Mouse (Mus musculus): ENCODE data around the gene Rplp0. TPM values are rescaled to one million over a fixed set of nuclear protein-coding genes. Genes with fewer than 3 reads are reported as not detected.
"Not testable (repeated sequence)": the region's sequence is repeated elsewhere in the genome, so short reads cannot be mapped to it uniquely, and the experiment has no call there.

Rplp0 gene
- polyA plus RNA-seq, 1 experiment from 2014 or later: 1,437 TPM

DNA sequence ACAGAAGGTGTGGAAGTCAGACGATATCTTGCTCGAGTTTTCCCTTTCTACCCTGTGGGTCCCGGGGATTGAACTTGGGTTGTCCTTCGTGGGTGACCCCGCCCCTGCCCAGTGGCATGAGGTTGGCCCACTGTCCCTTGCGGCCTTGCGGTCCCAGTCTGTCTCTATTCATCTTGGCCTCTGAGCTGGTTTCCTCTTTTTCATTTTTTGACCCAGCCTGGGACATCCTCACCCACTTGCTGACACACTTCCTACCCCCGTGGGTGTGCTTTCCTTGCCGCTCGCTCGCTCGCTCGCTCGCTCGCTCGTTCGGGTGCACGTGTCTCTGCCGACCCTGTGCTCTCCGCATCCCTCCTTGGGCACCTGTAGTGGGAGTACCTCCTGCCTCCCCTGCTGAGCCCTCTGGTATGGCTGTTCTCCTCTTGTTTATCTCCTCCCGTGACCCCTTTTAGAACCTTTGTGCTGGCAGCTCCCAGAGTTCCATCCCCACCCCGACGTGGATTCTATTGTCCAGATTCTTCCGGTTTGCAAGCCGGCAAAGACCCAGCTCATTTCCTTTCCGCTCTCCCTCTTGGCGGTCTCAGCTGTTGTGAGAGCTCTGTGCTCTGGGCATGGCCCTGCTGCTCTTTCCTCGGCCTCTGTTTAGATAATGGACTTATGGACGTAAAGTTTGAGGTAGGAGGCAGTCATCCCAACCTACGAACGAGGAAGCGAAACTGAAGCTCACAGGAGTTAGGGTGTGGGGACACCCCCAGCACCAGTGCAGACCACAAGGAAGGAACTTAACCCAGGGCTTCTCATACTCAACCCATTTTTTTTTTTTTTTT, 43.0 kb upstream of the Rplp0 start:
- H3K27me3 ChIP-seq (ENCODE audit: control insufficient read depth, insufficient read depth, low read length): no peaks in the 10 kb centered on the region
- no peak for ATAC-seq (replicated peaks; ENCODE audit: insufficient number of reproducible peaks, low FRiP score, low TSS enrichment, low read depth)
- H3K9ac ChIP-seq (replicated peaks; ENCODE audit: low read length): no peak overlapping the region
- no peak for DNase-seq (ENCODE audit: low spot score)
- H3K9me3 ChIP-seq (replicated peaks; ENCODE audit: control insufficient read depth, low read length): no peaks in the 10 kb centered on the region
- no peak overlapping the region for H3K27ac ChIP-seq (replicated peaks; ENCODE audit: low read depth, low read length)
- no peak overlapping the region for H3K4me3 ChIP-seq (ENCODE audit: low read depth, low read length)
- peaks cover 9% of the 10 kb centered on the region for H3K4me1 ChIP-seq (ENCODE audit: control insufficient read depth, insufficient read depth, low read length)
- 84% methylated on average over 32 of the region's 32 CpGs for WGBS
- H3K4me2 ChIP-seq (ENCODE audit: low read depth, low read length): no peak overlapping the region
- no peaks in the 10 kb centered on the region for H3K36me3 ChIP-seq (replicated peaks; ENCODE audit: control insufficient read depth, insufficient read depth, low read depth, low read length)

DNA sequence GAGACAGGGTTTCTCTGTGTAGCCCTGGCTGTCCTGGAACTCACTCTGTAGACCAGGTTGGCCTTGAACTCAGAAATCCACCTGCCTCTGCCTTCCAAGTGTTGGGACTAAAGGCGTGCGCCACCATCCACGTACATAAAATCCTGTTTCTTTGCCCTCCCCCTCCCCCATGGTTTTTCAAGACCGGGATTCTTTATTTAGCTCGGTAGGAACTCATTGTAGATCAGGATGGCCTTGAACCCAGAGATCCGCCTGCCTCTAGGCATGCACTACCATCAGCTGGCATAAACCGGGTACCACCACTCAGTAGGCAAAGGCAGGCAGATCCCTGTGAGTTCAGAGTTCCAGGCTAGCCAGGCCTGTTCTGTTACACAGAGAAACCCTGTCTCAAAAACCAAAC, 42.4 kb upstream of the Rplp0 start:
- Histone ChIP-seq H3K4me2 (ENCODE audit: low read depth, low read length) (no peak overlapping the region), H3K9ac (replicated peaks; ENCODE audit: low read length) (no peak overlapping the region), H3K27me3 (ENCODE audit: control insufficient read depth, insufficient read depth, low read length) (no peaks in the 10 kb centered on the region), H3K4me3 (ENCODE audit: low read depth, low read length) (no peak overlapping the region), H3K9me3 (replicated peaks; ENCODE audit: control insufficient read depth, low read length) (no peaks in the 10 kb centered on the region), H3K27ac (replicated peaks; ENCODE audit: low read depth, low read length) (no peak overlapping the region), H3K4me1 (ENCODE audit: control insufficient read depth, insufficient read depth, low read length) (peaks cover 9% of the 10 kb centered on the region), H3K36me3 (replicated peaks; ENCODE audit: control insufficient read depth, insufficient read depth, low read depth, low read length) (no peaks in the 10 kb centered on the region)
- 89% methylated on average over 7 of the region's 7 CpGs for WGBS
- no peak for DNase-seq (ENCODE audit: low spot score)
- ATAC-seq (replicated peaks; ENCODE audit: insufficient number of reproducible peaks, low FRiP score, low TSS enrichment, low read depth): no peak

DNA sequence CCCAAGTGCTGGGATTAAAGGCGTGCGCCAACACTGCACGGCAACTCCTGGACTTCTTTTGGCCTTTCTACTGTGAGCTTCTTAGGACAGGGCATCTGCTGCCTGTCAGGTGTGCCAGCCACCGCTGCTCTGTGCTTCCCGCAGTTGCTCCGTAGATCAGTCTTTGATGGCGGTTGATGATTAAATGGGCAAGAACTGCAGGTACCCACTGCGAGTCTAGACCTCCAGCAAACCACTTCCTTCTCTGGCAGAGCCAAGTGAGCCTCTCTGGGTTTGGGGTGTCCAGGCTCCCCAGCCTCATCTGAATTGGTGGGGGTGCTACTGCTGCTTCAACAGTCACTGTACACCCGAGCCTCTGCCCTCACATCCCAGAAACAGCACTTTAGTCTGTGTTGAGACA, 41.8 kb upstream of the Rplp0 start:
- no peaks in the 10 kb centered on the region for H3K9me3 ChIP-seq (replicated peaks; ENCODE audit: control insufficient read depth, low read length)
- no peaks in the 10 kb centered on the region for H3K27me3 ChIP-seq (ENCODE audit: control insufficient read depth, insufficient read depth, low read length)
- H3K27ac ChIP-seq (replicated peaks; ENCODE audit: low read depth, low read length): no peak overlapping the region
- 91% methylated on average over 9 of the region's 9 CpGs for WGBS
- peaks cover 9% of the 10 kb centered on the region for H3K4me1 ChIP-seq (ENCODE audit: control insufficient read depth, insufficient read depth, low read length)
- DNase-seq (ENCODE audit: low spot score): no peak
- no peak overlapping the region for H3K4me2 ChIP-seq (ENCODE audit: low read depth, low read length)
- H3K9ac ChIP-seq (replicated peaks; ENCODE audit: low read length): no peak overlapping the region
- no peak overlapping the region for H3K4me3 ChIP-seq (ENCODE audit: low read depth, low read length)
- no peak for ATAC-seq (replicated peaks; ENCODE audit: insufficient number of reproducible peaks, low FRiP score, low TSS enrichment, low read depth)
- H3K36me3 ChIP-seq (replicated peaks; ENCODE audit: control insufficient read depth, insufficient read depth, low read depth, low read length): no peaks in the 10 kb centered on the region

DNA sequence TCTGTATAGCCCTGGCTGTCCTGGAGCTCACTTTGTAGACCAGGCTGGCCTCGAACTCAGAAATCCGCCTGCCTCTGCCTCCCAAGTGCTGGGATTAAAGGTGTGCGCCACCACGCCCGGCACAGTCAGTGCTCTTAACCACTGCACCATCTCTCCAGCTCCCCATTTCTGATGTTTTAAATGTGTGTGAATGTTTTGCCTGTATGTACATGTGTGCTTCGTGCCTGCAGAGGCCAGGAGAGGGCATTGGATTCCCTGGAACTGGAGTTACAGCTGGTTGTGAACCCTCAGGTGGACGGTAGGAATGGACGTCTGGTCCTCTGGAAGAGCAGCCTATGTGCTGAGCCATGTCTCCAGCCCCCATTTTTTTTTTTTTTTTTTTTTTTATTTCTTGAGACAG, 41.1 kb upstream of the Rplp0 start:
- not testable (repeated sequence) for H3K4me1 ChIP-seq (ENCODE audit: control insufficient read depth, insufficient read depth, low read length); DNase-seq (ENCODE audit: low spot score); H3K9ac ChIP-seq (replicated peaks; ENCODE audit: low read length); H3K4me2 ChIP-seq (ENCODE audit: low read depth, low read length); H3K9me3 ChIP-seq (replicated peaks; ENCODE audit: control insufficient read depth, low read length); H3K27me3 ChIP-seq (ENCODE audit: control insufficient read depth, insufficient read depth, low read length); ATAC-seq (replicated peaks; ENCODE audit: insufficient number of reproducible peaks, low FRiP score, low TSS enrichment, low read depth); H3K4me3 ChIP-seq (ENCODE audit: low read depth, low read length); H3K27ac ChIP-seq (replicated peaks; ENCODE audit: low read depth, low read length); H3K36me3 ChIP-seq (replicated peaks; ENCODE audit: control insufficient read depth, insufficient read depth, low read depth, low read length)
- WGBS: 94% methylated on average over 8 of the region's 8 CpGs

DNA sequence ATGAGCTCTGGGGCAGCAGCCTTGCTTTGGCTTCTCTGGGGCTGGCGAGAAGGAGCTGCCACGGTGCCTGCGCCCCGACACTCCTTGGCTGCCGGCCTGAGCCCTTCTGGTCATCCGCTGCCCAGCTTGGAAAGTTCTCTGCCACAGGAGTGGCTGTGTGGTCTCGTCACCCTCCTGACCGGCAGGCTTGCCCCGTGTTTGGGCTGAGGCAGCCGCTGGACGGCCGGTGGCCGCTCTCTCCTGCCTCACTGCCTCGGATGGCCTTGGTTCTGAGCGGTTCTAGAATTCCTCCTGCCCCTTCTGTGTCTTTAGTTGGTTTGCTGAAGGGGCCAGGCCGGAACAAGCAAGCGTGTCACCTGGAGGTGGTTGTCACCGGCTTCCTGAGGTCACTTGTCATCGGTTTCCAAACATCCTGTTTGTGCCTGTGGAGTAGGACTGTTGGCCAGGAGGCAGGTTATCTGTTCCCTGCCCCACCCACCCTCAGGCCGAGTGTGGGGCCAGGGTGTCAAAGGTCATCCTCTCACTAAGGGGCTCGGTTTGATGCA, 38.9 kb upstream of the Rplp0 start:
- H3K4me3 ChIP-seq (ENCODE audit: low read depth, low read length): no peak overlapping the region
- 40% methylated on average over 21 of the region's 21 CpGs for whole genome bisulfite sequencing
- peak overlapping the region; percentile 4; the same call in 1 of the 2 replicates for H3K4me2 ChIP-seq (ENCODE audit: low read depth, low read length)
- peak overlapping the region; percentile 52; the same call in 1 of the 2 replicates for H3K27ac ChIP-seq (replicated peaks; ENCODE audit: low read depth, low read length)
- no peaks in the 10 kb centered on the region for H3K36me3 ChIP-seq (replicated peaks; ENCODE audit: control insufficient read depth, insufficient read depth, low read depth, low read length)
- peaks cover 20% of the 10 kb centered on the region for H3K4me1 ChIP-seq (ENCODE audit: control insufficient read depth, insufficient read depth, low read length)
- DNase-seq (ENCODE audit: low spot score) (no peak), ATAC-seq (replicated peaks; ENCODE audit: insufficient number of reproducible peaks, low FRiP score, low TSS enrichment, low read depth) (no peak)
- no peaks in the 10 kb centered on the region for H3K9me3 ChIP-seq (replicated peaks; ENCODE audit: control insufficient read depth, low read length)
- H3K27me3 ChIP-seq (ENCODE audit: control insufficient read depth, insufficient read depth, low read length): no peaks in the 10 kb centered on the region
- no peak overlapping the region; the same call in 1 of the 2 replicates for H3K9ac ChIP-seq (replicated peaks; ENCODE audit: low read length)

DNA sequence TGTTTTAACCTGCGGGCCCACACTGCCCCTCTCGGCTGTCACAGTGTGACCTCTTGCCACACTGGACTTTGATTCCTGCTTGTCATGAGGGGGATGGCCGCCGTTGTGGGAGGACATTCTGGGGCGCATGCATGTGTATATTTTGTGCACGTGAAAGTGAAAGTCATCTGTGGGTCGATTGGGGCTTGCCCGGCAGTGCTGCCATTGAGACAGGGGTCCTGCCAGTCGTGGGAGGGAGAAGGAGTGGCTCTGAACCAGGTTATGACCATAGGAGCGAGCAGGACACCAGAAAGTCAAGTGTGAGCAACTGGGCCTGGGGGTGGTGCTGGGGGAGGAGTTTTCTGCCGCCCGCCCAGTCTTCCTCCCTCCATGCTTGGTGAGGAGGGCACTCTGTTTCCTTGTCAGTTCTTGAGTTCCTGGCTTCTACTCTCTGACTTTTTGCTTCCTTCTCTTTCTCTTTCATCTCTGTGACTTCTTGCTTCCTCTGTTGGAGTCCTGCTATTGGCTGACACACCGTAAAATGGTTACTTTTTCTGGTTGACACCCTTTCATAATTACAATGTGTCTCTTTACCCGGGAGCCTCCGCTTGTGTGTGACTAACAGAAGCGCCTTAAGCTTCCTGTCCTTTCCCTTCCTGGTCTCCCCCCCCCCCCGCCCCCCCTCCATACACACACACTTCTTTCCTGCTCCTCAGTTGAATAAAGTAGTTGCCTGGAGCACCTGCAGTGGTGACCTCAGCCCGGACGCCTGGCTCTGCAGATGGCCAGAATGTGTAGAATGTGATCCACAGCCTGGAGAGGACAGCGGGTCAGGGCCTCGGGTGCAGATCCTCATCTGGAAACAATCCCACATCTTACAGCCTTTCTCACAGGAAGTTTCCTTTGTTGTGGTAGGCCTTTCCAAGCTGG, 37.5 kb upstream of the Rplp0 start:
- H3K9ac ChIP-seq (replicated peaks; ENCODE audit: low read length): no peak overlapping the region
- H3K9me3 ChIP-seq (replicated peaks; ENCODE audit: control insufficient read depth, low read length): no peaks in the 10 kb centered on the region
- no peak overlapping the region for H3K4me3 ChIP-seq (ENCODE audit: low read depth, low read length)
- H3K4me2 ChIP-seq (ENCODE audit: low read depth, low read length): peak overlapping the region; percentile 7; the same call in 1 of the 2 replicates
- no peaks in the 10 kb centered on the region for H3K27me3 ChIP-seq (ENCODE audit: control insufficient read depth, insufficient read depth, low read length)
- DNase-seq (ENCODE audit: low spot score): peak; percentile 77
- no peaks in the 10 kb centered on the region for H3K36me3 ChIP-seq (replicated peaks; ENCODE audit: control insufficient read depth, insufficient read depth, low read depth, low read length)
- peaks cover 20% of the 10 kb centered on the region for H3K4me1 ChIP-seq (ENCODE audit: control insufficient read depth, insufficient read depth, low read length)
- 45% methylated on average over 20 of the region's 21 CpGs for WGBS
- no peak for ATAC-seq (replicated peaks; ENCODE audit: insufficient number of reproducible peaks, low FRiP score, low TSS enrichment, low read depth)
- peak overlapping the region; percentile 54 for H3K27ac ChIP-seq (replicated peaks; ENCODE audit: low read depth, low read length)

DNA sequence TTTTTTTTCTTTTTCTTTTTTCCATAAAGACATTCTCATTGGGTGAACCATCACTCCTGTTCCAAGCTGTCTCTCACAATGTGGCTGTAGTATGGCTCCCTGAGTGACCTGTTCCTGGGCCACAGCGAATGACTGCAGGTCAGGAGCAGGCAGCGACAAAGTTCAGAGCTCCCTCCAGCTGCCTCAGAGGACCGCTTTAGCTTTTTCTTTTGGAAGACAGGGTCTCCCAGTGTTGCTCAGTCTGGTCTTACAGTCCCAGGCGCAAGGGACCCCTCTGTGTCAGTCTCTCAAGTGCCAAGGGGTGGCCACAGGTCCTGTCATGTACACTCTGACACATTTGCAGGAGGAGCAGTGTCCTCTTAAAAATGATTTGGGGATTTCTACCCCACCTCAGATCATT, 36.7 kb upstream of the Rplp0 start:
- Histone ChIP-seq H3K4me2 (ENCODE audit: low read depth, low read length) (no peak overlapping the region), H3K27ac (replicated peaks; ENCODE audit: low read depth, low read length) (peak overlapping the region; percentile 75), H3K4me3 (ENCODE audit: low read depth, low read length) (no peak overlapping the region), H3K36me3 (replicated peaks; ENCODE audit: control insufficient read depth, insufficient read depth, low read depth, low read length) (no peaks in the 10 kb centered on the region), H3K27me3 (ENCODE audit: control insufficient read depth, insufficient read depth, low read length) (no peaks in the 10 kb centered on the region), H3K9me3 (replicated peaks; ENCODE audit: control insufficient read depth, low read length) (no peaks in the 10 kb centered on the region), H3K9ac (replicated peaks; ENCODE audit: low read length) (no peak overlapping the region), H3K4me1 (ENCODE audit: control insufficient read depth, insufficient read depth, low read length) (peaks cover 20% of the 10 kb centered on the region)
- 47% methylated on average over 4 of the region's 4 CpGs for WGBS
- ATAC-seq (replicated peaks; ENCODE audit: insufficient number of reproducible peaks, low FRiP score, low TSS enrichment, low read depth) (no peak), DNase-seq (ENCODE audit: low spot score) (no peak)

Data from embryonic facial prominence, embryonic 11.5 days (tissue).